In the genomic region with DNA sequence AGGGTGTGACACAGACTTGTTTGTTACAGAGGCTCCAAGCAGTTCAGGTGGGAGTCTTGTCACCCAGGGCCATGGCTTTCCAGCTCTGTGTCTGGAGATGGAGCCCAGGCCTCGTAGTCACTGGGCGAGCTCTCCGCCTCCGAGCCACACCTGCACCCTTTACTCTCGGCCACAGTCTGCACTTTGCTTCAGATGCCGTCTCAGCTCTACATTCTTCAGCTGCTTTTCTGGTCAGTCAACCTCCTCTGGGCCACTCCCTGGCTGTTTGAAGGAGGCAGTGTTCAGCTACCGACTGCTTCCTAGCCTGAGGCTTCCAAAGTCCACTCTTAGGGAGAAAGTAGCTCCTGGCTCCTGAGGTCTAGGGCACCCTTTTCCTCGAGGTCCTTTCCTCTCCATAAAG, we compare ENCODE assay signal across 11 mouse cellular contexts. TPM values are rescaled to one million over a fixed set of nuclear protein-coding genes. Genes with fewer than 3 reads are reported as not detected.
A peak's percentile ranks its signal among the peaks of the same experiment; 100 is the strongest.
DNase-seq lines count a peak whose midpoint lies in the region; ATAC-seq and TF ChIP-seq lines count a peak whose summit lies in the region.
"Had no signal": no experiment of that assay in that cellular context is flagged by ENCODE, and none has a peak within 500 bp of the region (broad histone marks: within the 10 kb centered on the region; RNA-seq: fewer than 3 reads in every experiment).

No protein-coding gene starts in this region.

- H3K27ac ChIP-seq in intestine, embryonic 14.5 days (ENCODE audit: low read depth): no peak overlapping the region
- H3K27ac ChIP-seq in layer of hippocampus, adult 2 months: no peak overlapping the region
- H3K27ac ChIP-seq in hindbrain, embryonic 12.5 days: no peak overlapping the region
- H3K27ac ChIP-seq: heart, embryonic 10.5 days; limb, embryonic 12.5 days had no signal

- H3K4me3 ChIP-seq in C2C12 (ENCODE audit: insufficient read depth, poor library complexity, severe bottlenecking) (no peak overlapping the region), myocyte (no peak overlapping the region)
- no peak overlapping the region for H3K4me3 ChIP-seq in intestine, embryonic 14.5 days (ENCODE audit: low read depth, low read length)
- H3K4me3 ChIP-seq in layer of hippocampus, adult 2 months: no peak overlapping the region
- no peak overlapping the region for H3K4me3 ChIP-seq in hindbrain, embryonic 12.5 days
- H3K4me3 ChIP-seq: heart, embryonic 10.5 days; limb, embryonic 12.5 days had no signal

- no peak for TF ChIP-seq CTCF in C2C12 (IDR thresholded peaks at IDR 0.05; ENCODE audit: control insufficient read depth, insufficient read depth, insufficient read length)
- TF ChIP-seq CTCF in layer of hippocampus, adult 2 months (conservative IDR thresholded peaks at IDR 0.05): no peak

- H3K79me2 ChIP-seq in C2C12 (ENCODE audit: control insufficient read depth, insufficient read depth) (peaks cover 97% of the 10 kb centered on the region), myocyte (ENCODE audit: control insufficient read depth, insufficient read depth) (peaks cover 98% of the 10 kb centered on the region)

- no peaks in the 10 kb centered on the region for H3K9me3 ChIP-seq in intestine, embryonic 14.5 days (ENCODE audit: control insufficient read depth, low read length)
- H3K9me3 ChIP-seq in hindbrain, embryonic 12.5 days (replicated peaks): no peaks in the 10 kb centered on the region
- H3K9me3 ChIP-seq: heart, embryonic 10.5 days; limb, embryonic 12.5 days had no signal

- H3K79me3 ChIP-seq in C2C12 (ENCODE audit: low read depth): peaks cover 53% of the 10 kb centered on the region

- peak; percentile 82 for ATAC-seq in intestine, embryonic 14.5 days (replicated peaks; ENCODE audit: low FRiP score, low TSS enrichment, low read depth)
- no peak for ATAC-seq in hindbrain, embryonic 12.5 days (ENCODE audit: low FRiP score)

- H3K27me3 ChIP-seq in C2C12 (ENCODE audit: control insufficient read depth, insufficient read depth, insufficient read length) (no peaks in the 10 kb centered on the region), myocyte (ENCODE audit: control insufficient read depth, insufficient read depth, insufficient read length) (no peaks in the 10 kb centered on the region)
- H3K27me3 ChIP-seq in intestine, embryonic 14.5 days (replicated peaks; ENCODE audit: control insufficient read depth, insufficient read depth, low read length): no peaks in the 10 kb centered on the region
- no peaks in the 10 kb centered on the region for H3K27me3 ChIP-seq in hindbrain, embryonic 12.5 days
- H3K27me3 ChIP-seq: limb, embryonic 12.5 days had no signal

- H3K36me3 ChIP-seq in C2C12 (ENCODE audit: control insufficient read depth, insufficient read depth): no peaks in the 10 kb centered on the region
- no peaks in the 10 kb centered on the region for H3K36me3 ChIP-seq in intestine, embryonic 14.5 days (ENCODE audit: control insufficient read depth, insufficient read depth, low read length)
- H3K36me3 ChIP-seq in myocyte (ENCODE audit: control insufficient read depth, insufficient read depth): no peaks in the 10 kb centered on the region
- H3K36me3 ChIP-seq in hindbrain, embryonic 12.5 days: no peaks in the 10 kb centered on the region
- H3K36me3 ChIP-seq: heart, embryonic 10.5 days; limb, embryonic 12.5 days had no signal

- TF ChIP-seq POLR2A in myocyte (IDR thresholded peaks at IDR 0.05; ENCODE audit: insufficient read length, low read depth): no peak

- no peak overlapping the region for H3K9ac ChIP-seq in intestine, embryonic 14.5 days (ENCODE audit: low read length)
- no peak overlapping the region for H3K9ac ChIP-seq in hindbrain, embryonic 12.5 days
- H3K9ac ChIP-seq: limb, embryonic 12.5 days had no signal

- DNase-seq in intestine, embryonic 14.5 days (ENCODE audit: low spot score): no peak
- peak; percentile 68 to 86 for DNase-seq in kidney, postnatal 25 days
- DNase-seq in retina, embryonic 14.5 days (ENCODE audit: low spot score): no peak
- DNase-seq in left cerebral cortex, adult 9 months (ENCODE audit: low spot score in 2 of 2): no peak
- no peak for DNase-seq in layer of hippocampus, adult 2 months (ENCODE audit: low spot score in 2 of 2)
- DNase-seq: cerebellum, postnatal 25 days had no signal

- 53% methylated on average over 8 of the region's 8 CpGs for WGBS in intestine, embryonic 14.5 days
- WGBS in hindbrain, embryonic 12.5 days: 79% methylated on average over 8 of the region's 8 CpGs

- no peak overlapping the region for H3K4me2 ChIP-seq in intestine, embryonic 14.5 days (ENCODE audit: low read length)
- peak overlapping the region; percentile 58 for H3K4me2 ChIP-seq in myocyte (ENCODE audit: low read depth)
- no peak overlapping the region for H3K4me2 ChIP-seq in hindbrain, embryonic 12.5 days (replicated peaks)
- H3K4me2 ChIP-seq: limb, embryonic 12.5 days had no signal

- H3ac ChIP-seq in C2C12 (ENCODE audit: control insufficient read depth, insufficient read length, low read depth) (no peak overlapping the region), myocyte (ENCODE audit: control insufficient read depth, insufficient read length) (no peak overlapping the region)

- H3K4me1 ChIP-seq in intestine, embryonic 14.5 days (replicated peaks; ENCODE audit: control insufficient read depth, insufficient read depth, low read length): no peaks in the 10 kb centered on the region
- H3K4me1 ChIP-seq in hindbrain, embryonic 12.5 days: no peaks in the 10 kb centered on the region; the same call in 1 of the 2 replicates

TF ChIP-seq in C2C12, 6 proteins besides CTCF, POLR2A, EP300 and RAD21:
- TF ChIP-seq MYOG (IDR thresholded peaks at IDR 0.05; ENCODE audit: control insufficient read depth, extremely low read depth, insufficient read length) (no peak), CEBPB (IDR thresholded peaks at IDR 0.05; ENCODE audit: low read depth) (no peak), MYOD1 (IDR thresholded peaks at IDR 0.05; ENCODE audit: control insufficient read depth, insufficient read length, low read depth) (no peak), FOSL1 (IDR thresholded peaks at IDR 0.05; ENCODE audit: insufficient read depth, low read length, poor library complexity, severe bottlenecking) (peak; percentile 9), MAX (IDR thresholded peaks at IDR 0.05) (no peak), USF1 (IDR thresholded peaks at IDR 0.05; ENCODE audit: low read depth) (no peak)

TF ChIP-seq in myocyte, 11 proteins besides CTCF, POLR2A, EP300 and RAD21:
- TF ChIP-seq TCF3 (IDR thresholded peaks at IDR 0.05; ENCODE audit: insufficient read length, low read depth) (no peak), E2F4 (IDR thresholded peaks at IDR 0.05; ENCODE audit: insufficient read depth) (no peak), MYOG (IDR thresholded peaks at IDR 0.05; ENCODE audit: control insufficient read depth in 1 of 3, insufficient read depth in 1 of 3, insufficient read length in 2 of 3, low read depth in 2 of 3) (peak in 1 of 3 experiments; percentile 68), USF1 (IDR thresholded peaks at IDR 0.05; ENCODE audit: low read depth) (no peak), POLR2AphosphoS2 (IDR thresholded peaks at IDR 0.05; ENCODE audit: insufficient read length, low read depth) (no peak), MYOD1 (IDR thresholded peaks at IDR 0.05; ENCODE audit: control insufficient read depth in 1 of 3, insufficient read length in 2 of 3, low read depth in 2 of 3) (peak in 1 of 3 experiments; percentile 73), REST (IDR thresholded peaks at IDR 0.05; ENCODE audit: insufficient read depth, insufficient read length) (no peak), MAX (IDR thresholded peaks at IDR 0.05; ENCODE audit: low read depth) (no peak), TCF12 (IDR thresholded peaks at IDR 0.05; ENCODE audit: insufficient read depth, poor library complexity, severe bottlenecking) (peak; percentile 10), CEBPB (IDR thresholded peaks at IDR 0.05; ENCODE audit: insufficient read depth, poor library complexity, severe bottlenecking) (no peak), SRF (IDR thresholded peaks at IDR 0.05; ENCODE audit: control insufficient read depth, insufficient read length, low read depth) (no peak)

RNA-seq across cellular contexts. Expression of a gene that starts 22.7 kb away (rescaled TPM):
- polyA plus RNA-seq in C2C12 (2012; fragmentation: generic; extraction: Trizol) (27.3 TPM), myocyte (2012; fragmentation: generic; extraction: Trizol) (26.5 TPM)
- 17.0 and 17.4 TPM in 2 replicates for polyA plus RNA-seq in intestine, embryonic 14.5 days (2014; fragmentation: Nextera tagmentation; extraction: Ambion mirVana)
- total RNA-seq in layer of hippocampus, adult 2 months (2021): 1 to 10 TPM; 7.6 to 8.2 TPM
- 16.2 and 17.9 TPM in 2 replicates for polyA plus RNA-seq in hindbrain, embryonic 12.5 days (2016; fragmentation: Nextera tagmentation; extraction: Ambion mirVana)

Comparison
In these comparisons a context has a peak if more than half of its experiments do, and no peak if none do; other contexts are left out.
1. DNase-seq: peak in kidney, postnatal 25 days (2 of 2); none in intestine, embryonic 14.5 days (single experiment), retina, embryonic 14.5 days (single experiment), left cerebral cortex, adult 9 months (0 of 2) and layer of hippocampus, adult 2 months (0 of 2).